Mouse (Mus musculus) embryonic facial prominence, embryonic 15.5 days (tissue): ENCODE measurements at regions not wholly inside any gene's neighbourhood (a gene's known extent, or its start where the extent isn't known, plus 50 kb on each side); places are given as distances from the start of the nearest gene placed in this dataset.

Experiments
- ATAC-seq: fragments of 200-750 bp; cut with Nextera tagmentation; 2 replicates; pipeline ENCODE4 v1.8.0; 2017; ENCODE audit warnings: low read depth, moderate TSS enrichment; ENCODE audit not compliant: insufficient number of reproducible peaks, low FRiP score, low TSS enrichment
- H3K27ac ChIP-seq: fragments of 300-500 bp; sonication (generic); replicated peaks from 2 replicates; pipeline ENCODE4 v1.5.1; 2015; ENCODE audit warnings: mild to moderate bottlenecking, inconsistent platforms
- H3K27me3 ChIP-seq: fragments of 300-500 bp; sonication (generic); 2 replicates; pipeline ENCODE4 v1.6.1; 2015; ENCODE audit warnings: inconsistent platforms
- H3K36me3 ChIP-seq: fragments of 300-500 bp; sonication (generic); 2 replicates; pipeline ENCODE4 v1.6.1; 2015; ENCODE audit warnings: mild to moderate bottlenecking, inconsistent platforms
- H3K4me1 ChIP-seq: fragments of 300-500 bp; sonication (generic); 2 replicates; pipeline ENCODE4 v1.6.1; 2015; ENCODE audit warnings: inconsistent platforms
- H3K4me2 ChIP-seq: fragments of 300-500 bp; sonication (generic); replicated peaks from 2 replicates; pipeline ENCODE4 v1.6.1; 2015; ENCODE audit warnings: mild to moderate bottlenecking, inconsistent platforms
- H3K4me3 ChIP-seq: fragments of 300-500 bp; sonication (generic); replicated peaks from 2 replicates; pipeline ENCODE4 v1.5.1; 2015; ENCODE audit warnings: mild to moderate bottlenecking, inconsistent platforms
- H3K9ac ChIP-seq: fragments of 300-500 bp; sonication (generic); 2 replicates; pipeline ENCODE4 v1.6.1; 2015; ENCODE audit warnings: inconsistent platforms
- H3K9me3 ChIP-seq: fragments of 300-500 bp; sonication (generic); replicated peaks from 2 replicates; pipeline ENCODE4 v1.6.1; 2016; ENCODE audit warnings: inconsistent platforms
- WGBS: fragments of 180-500 bp; shearing (Covaris S2); methylation state at CpG from one replicate; pipeline ENCODE4 v1.1.7; 2015; 5-methylcytosine and 5-hydroxymethylcytosine counted together

DNA sequence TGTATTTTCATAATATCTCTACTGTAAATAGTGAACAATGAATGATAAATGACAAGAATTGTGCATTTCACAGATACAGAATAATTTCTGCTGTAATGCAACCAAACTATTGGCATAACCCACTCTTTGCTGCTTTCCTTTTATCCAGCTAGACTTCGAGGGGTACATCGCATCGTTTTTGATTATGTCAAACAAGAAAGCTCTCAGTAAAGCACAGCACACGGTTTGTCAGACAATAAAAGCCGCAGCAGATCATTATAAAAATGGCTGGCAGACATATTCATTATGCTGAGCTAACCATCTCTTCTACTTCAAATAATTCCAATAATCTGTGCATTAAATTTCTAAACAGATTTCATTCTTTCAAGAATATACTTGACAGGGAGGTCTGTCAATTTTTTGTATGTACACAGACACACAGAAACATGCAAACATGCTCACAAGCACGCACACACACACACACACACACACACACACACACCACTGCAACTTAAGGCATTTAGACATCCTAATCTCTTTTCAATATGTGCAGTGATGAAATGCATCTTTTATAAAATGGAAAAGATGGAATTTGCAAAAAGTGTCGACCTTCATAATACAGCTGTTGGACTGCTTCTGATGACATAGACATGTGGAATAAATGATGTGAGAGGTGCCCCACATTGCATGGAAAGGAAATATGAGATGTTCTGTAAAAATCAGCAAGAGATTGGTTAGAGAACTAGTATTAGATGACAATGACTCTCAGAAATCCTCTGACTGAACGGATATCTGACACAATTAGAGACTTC is 548.1 kb upstream of the Arrdc3 start:
- H3K27me3 ChIP-seq, result no peaks in the 10 kb centered on the region
- H3K36me3 ChIP-seq, result no peaks in the 10 kb centered on the region
- H3K4me2 ChIP-seq, result no peak overlapping the region
- no peaks in the 10 kb centered on the region for H3K9me3 ChIP-seq
- H3K27ac ChIP-seq, result no peak overlapping the region
- 61% methylated on average over 8 of the region's 8 CpGs for WGBS
- H3K9ac ChIP-seq, result no peak overlapping the region
- no peaks in the 10 kb centered on the region for H3K4me1 ChIP-seq
- no peak overlapping the region for H3K4me3 ChIP-seq
- ATAC-seq, result no peak

DNA sequence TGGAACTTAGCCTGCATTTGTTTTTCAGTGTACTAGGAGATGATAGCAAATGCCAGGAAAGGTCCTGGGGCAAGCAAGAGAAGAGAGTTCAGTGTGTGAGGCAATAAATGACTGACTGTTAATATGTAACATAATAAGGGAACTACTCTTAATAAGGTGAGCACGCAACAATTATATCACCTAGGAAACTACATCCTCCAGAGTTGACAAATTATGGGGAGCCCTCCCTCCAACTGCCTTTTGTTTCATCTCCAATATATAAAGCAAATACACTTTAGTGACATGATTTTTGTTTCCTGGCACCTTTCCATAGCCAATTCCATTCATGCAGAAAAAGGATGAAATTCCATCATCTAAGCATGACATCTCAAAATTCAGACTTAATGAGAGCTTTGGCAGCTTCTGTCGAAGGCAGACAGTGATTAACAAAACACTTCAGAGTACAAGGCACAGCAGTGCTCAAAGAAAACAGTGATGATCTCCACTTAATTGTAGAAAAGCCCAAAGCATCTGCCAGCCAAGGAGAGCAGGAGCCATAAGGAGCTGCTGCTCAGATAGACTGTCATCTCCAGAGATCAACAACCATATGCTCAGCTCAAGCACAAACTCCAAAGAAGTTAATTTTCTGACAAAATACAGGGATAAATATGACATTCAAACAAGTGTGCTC is 536.1 kb upstream of the Arrdc3 start:
- no peak overlapping the region for H3K27ac ChIP-seq
- 40% methylated on average over 2 of the region's 2 CpGs for WGBS
- H3K9ac ChIP-seq, result no peak overlapping the region
- H3K4me1 ChIP-seq, result no peaks in the 10 kb centered on the region
- ATAC-seq, result no peak
- H3K27me3 ChIP-seq, result no peaks in the 10 kb centered on the region
- H3K36me3 ChIP-seq, result no peaks in the 10 kb centered on the region
- H3K4me2 ChIP-seq, result no peak overlapping the region
- no peak overlapping the region for H3K4me3 ChIP-seq
- no peaks in the 10 kb centered on the region for H3K9me3 ChIP-seq

DNA sequence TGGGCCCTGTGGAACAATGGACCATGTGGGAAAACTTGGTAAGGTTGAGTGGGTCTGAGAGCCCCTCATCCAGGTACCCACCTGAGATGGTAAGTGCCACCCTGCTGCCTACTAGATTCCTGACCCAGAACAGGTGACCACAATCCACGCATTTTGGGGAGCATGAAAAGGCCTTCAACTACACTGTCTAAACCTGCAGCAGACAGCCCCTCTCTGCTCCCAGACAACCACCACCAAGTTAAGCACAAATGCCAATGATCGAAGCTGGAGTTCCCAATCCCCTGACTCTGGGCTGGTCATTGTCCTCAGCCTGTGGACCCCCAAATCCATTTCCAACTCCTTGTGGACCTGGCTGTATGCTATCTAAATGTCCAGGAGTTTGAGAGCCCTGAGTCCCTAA is 517.2 kb upstream of the Arrdc3 start:
- no peak overlapping the region for H3K4me2 ChIP-seq
- H3K4me3 ChIP-seq, result no peak overlapping the region
- H3K27me3 ChIP-seq, result no peaks in the 10 kb centered on the region
- no peak overlapping the region for H3K27ac ChIP-seq
- no peaks in the 10 kb centered on the region for H3K9me3 ChIP-seq
- WGBS, result 85% methylated on average over 2 of the region's 2 CpGs
- H3K36me3 ChIP-seq, result no peaks in the 10 kb centered on the region
- H3K9ac ChIP-seq, result no peak overlapping the region
- no peaks in the 10 kb centered on the region for H3K4me1 ChIP-seq
- ATAC-seq, result no peak

DNA sequence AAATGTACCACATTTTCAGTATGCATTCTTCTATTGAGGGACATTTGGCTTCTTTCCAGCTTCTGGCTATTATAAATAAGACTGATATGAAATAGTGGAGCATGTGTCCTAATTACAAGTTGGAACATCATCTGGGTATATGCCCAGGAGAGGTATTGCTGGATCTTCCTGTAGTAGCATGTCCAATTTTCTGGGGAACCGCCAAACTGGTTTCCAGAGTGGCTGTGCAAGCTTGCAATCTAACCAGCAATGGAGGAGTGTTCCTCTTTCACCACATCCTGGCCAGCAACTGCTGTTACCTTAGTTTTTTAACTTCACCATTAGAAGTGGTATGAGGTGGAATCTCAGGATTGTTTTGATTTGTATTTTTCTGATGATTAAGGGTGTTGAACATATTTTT is 512.7 kb upstream of the Arrdc3 start:
- WGBS, result 82% methylated on average over 1 of the region's 1 CpGs
- H3K4me3 ChIP-seq, result no peak overlapping the region
- H3K4me2 ChIP-seq, result no peak overlapping the region
- no peaks in the 10 kb centered on the region for H3K36me3 ChIP-seq
- H3K4me1 ChIP-seq, result no peaks in the 10 kb centered on the region
- no peak overlapping the region for H3K27ac ChIP-seq
- no peak for ATAC-seq
- no peaks in the 10 kb centered on the region for H3K9me3 ChIP-seq
- H3K9ac ChIP-seq, result no peak overlapping the region
- H3K27me3 ChIP-seq, result no peaks in the 10 kb centered on the region

GRCm38 (mm10) chr13:80381280-80381965 is 501.8 kb upstream of the Arrdc3 start:
- WGBS, result 61% methylated on average over 4 of the region's 4 CpGs
- Histone ChIP-seq H3K4me2 (no peak overlapping the region), H3K4me3 (no peak overlapping the region), H3K27ac (0 out of 2 replicates have a peak overlapping the region, but pooled peaks have one; percentile 58), H3K36me3 (no peaks in the 10 kb centered on the region), H3K27me3 (no peaks in the 10 kb centered on the region), H3K9ac (no peak overlapping the region), H3K4me1 (no peaks in the 10 kb centered on the region), H3K9me3 (no peaks in the 10 kb centered on the region)
- no peak for ATAC-seq

- 30% methylated on average over 2 of the region's 2 CpGs for WGBS
- peak; percentile 43; the same call in 1 of the 2 replicates for ATAC-seq
- no peak overlapping the region for H3K27ac ChIP-seq
- H3K27me3 ChIP-seq, result no peaks in the 10 kb centered on the region
- H3K4me3 ChIP-seq, result no peak overlapping the region
- no peak overlapping the region for H3K9ac ChIP-seq
- H3K9me3 ChIP-seq, result no peaks in the 10 kb centered on the region
- H3K4me1 ChIP-seq, result no peaks in the 10 kb centered on the region
- H3K4me2 ChIP-seq, result no peak overlapping the region
- H3K36me3 ChIP-seq, result no peaks in the 10 kb centered on the region
Observed at GRCm38 (mm10) chr13:80381966-80382666, 501.1 kb upstream of the Arrdc3 start.

DNA sequence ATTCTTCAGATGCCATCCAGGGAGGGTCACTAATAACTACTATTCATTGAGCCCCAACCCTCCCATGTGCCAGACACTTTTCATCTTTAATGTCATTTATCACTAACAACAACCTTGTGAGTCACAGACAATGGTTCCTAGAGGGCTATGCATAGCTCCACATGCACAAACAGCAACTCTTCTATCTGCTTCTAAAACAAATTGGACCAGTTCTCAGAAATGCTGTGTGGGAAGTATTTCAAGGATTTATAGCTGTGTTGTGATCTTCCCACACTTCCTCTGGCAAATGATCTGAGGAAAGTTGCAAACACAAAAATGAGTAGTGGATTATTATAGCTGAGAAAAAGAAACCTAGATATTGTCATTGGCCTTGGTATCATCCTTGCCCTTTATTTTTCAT is 474.3 kb upstream of the Arrdc3 start:
- H3K27ac ChIP-seq, result no peak overlapping the region
- no peak overlapping the region for H3K4me3 ChIP-seq
- no peaks in the 10 kb centered on the region for H3K36me3 ChIP-seq
- ATAC-seq, result no peak
- H3K9me3 ChIP-seq, result no peaks in the 10 kb centered on the region
- no peak overlapping the region for H3K9ac ChIP-seq
- no peaks in the 10 kb centered on the region for H3K4me1 ChIP-seq
- H3K4me2 ChIP-seq, result no peak overlapping the region
- no peaks in the 10 kb centered on the region for H3K27me3 ChIP-seq

- ATAC-seq, result no peak
- Histone ChIP-seq H3K36me3 (no peaks in the 10 kb centered on the region), H3K27me3 (no peaks in the 10 kb centered on the region)
Observed at GRCm38 (mm10) chr13:80409790-80410433, 473.3 kb upstream of the Arrdc3 start.

DNA sequence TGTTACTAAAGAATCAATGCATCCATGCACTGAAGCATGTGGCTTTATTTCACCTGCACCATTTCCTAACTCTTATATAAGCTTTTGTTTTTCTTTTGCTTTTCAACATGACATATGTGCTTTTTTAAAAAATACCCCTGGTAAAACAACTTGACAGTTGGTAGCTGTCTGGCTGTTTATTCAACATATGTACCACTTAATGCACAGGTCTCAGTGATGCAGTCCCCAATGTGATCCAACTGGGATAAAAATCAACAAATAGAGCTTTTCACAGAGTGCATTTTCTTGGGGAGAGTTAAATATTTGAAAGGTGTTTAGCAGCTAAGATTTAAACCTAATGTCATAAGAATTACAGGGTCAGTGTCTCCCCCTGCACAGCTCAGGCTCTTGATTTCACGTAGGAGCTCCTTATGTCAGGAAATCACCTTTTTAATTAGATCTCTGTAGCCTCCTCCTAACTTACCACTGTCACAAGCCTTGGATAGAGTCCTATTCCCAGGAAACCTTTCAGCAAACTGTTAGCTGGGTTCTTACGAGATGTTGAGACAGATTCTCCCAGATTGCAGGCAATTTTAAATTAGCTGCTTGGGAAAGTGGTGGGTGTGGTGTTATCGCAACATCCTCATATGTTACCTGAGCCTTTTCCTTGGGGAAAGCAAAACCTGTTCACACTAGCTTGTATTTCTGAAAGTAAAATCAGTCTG is 464.6 kb upstream of the Arrdc3 start:
- no peaks in the 10 kb centered on the region for H3K4me1 ChIP-seq
- H3K27ac ChIP-seq, result no peak overlapping the region
- H3K4me2 ChIP-seq, result no peak overlapping the region
- H3K9me3 ChIP-seq, result no peaks in the 10 kb centered on the region
- H3K36me3 ChIP-seq, result no peaks in the 10 kb centered on the region
- 50% methylated on average over 3 of the region's 3 CpGs for WGBS
- no peak for ATAC-seq
- H3K9ac ChIP-seq, result no peak overlapping the region
- H3K27me3 ChIP-seq, result no peaks in the 10 kb centered on the region
- no peak overlapping the region for H3K4me3 ChIP-seq

More at GRCm38 (mm10) chr13:80409790-80410433, 473.3 kb upstream of the Arrdc3 start:
- no peak overlapping the region for H3K4me2 ChIP-seq
- no peak overlapping the region for H3K27ac ChIP-seq
- no peaks in the 10 kb centered on the region for H3K9me3 ChIP-seq
- H3K9ac ChIP-seq, result no peak overlapping the region
- no peak overlapping the region for H3K4me3 ChIP-seq
- no peaks in the 10 kb centered on the region for H3K4me1 ChIP-seq

GRCm38 (mm10) chr13:80420341-80420740 is 462.8 kb upstream of the Arrdc3 start:
- Histone ChIP-seq H3K4me3 (no peak overlapping the region), H3K27me3 (no peaks in the 10 kb centered on the region), H3K4me1 (no peaks in the 10 kb centered on the region), H3K9me3 (no peaks in the 10 kb centered on the region), H3K36me3 (no peaks in the 10 kb centered on the region), H3K27ac (no peak overlapping the region), H3K9ac (no peak overlapping the region), H3K4me2 (no peak overlapping the region)
- no peak for ATAC-seq
- WGBS, result 76% methylated on average over 2 of the region's 2 CpGs
